Mouse (Mus musculus): ENCODE data around the gene Gm9495.

DNA sequence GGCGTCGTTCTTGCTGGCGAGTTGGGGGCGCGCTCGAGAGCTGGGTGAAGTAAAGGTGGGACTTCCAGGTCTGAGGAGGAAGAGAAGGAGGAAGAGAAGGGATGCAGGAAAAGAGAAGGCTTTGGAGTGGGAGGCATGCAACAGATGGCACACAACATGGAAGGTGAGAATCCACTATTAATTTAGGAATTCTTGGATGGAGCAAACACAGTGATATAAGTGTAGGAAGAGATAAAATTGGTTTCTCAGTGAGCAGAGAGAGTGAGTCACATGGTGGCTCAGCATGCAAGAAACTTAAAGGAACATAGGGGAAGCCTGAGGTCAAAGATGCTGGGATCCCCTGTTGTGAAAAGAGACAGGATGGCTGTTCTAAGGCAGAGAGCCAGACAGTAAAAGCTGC is 69.0 kb downstream of the Gm9495 start:
- TF ChIP-seq CTCF (IDR thresholded peaks at IDR 0.05; ENCODE audit: extremely low read depth, insufficient read depth, insufficient read length, insufficient replicate concordance) (no peak), POLR2A (IDR thresholded peaks at IDR 0.05; ENCODE audit: low read depth, low read length) (no peak)
